Mouse (Mus musculus) monocyte, adult 59 days (primary cell): ENCODE measurements around the gene Il1rn. TPM values are rescaled to one million over a fixed set of nuclear protein-coding genes. Genes with fewer than 3 reads are reported as not detected.

Experiments used
- total RNA-seq, 2 experiments: library from RNA; stranded (reverse); gene quantifications; one replicate each; pipeline ENCODE4 v1.2.4; 2023

Gene Il1rn
- 10 to 100 TPM; 14.6 to 18.5 TPM for total RNA-seq

GRCm38 (mm10) chr2:24336545-24336944 is at the start of gene Il1rn:
TSS of gene Il1rn (plus strand) at chr2:24336853.

GRCm38 (mm10) chr2:24290896-24291295 is 45.8 kb upstream of the Il1rn start, which contains the start of gene Il1f10:
TSS of gene Il1f10 (plus strand) at chr2:24291196.

DNA sequence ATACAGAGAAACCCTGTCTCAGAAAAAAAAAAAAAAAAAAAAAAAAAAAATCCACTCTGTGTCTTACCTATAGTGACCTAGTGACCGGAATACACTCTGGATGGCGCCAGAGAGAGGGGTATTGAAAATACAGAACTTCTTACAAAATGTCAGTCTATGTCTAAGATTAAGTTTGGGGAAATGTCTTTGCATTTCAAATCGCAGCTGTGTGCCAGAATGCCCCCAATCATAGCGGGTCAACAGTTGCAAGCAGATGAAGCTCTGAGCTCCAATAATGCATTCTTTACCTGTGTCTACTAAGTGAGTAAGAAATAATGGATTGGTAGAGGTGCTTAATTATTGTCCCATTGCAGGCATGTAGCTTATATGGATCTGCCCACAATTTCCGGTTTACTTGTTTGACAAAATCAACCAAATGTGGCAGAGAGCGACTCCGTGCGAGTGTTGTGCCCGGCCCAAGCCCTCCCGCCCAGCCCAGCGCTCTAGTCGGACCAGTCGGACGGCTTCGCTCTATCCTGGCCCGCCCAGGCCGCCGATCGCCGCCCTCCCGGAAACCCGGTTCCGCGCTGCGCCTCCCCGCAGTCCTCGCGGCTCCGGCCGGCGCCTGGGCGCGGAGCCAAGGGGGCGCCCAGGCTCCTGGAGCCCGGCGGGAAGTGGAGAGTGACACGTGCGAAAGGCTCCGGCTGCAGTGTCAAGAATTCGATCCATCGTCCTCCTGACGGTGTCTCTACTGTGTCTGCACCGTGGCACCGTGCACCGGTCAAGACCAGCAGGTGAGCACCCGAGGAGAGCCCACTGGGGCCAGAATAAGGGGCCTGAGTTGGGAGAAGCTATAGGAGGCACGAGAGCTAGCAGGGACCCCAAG is 30.6 kb downstream of the Il1rn start, which contains the start of gene Psd4:
TSS of gene Psd4 (plus strand) at position 551 of the 865 bp plus-strand sequence.

Other genes with a start within 250 kb of the Il1rn start
- gene Tbpl2, start 240.3 kb upstream of the Il1rn start, total RNA-seq: not detected
- gene Il1f8, start 183.7 kb upstream of the Il1rn start, total RNA-seq: not detected
- not detected for gene Il1f9, start 150.4 kb upstream of the Il1rn start, total RNA-seq
- gene Il1f6, start 121.4 kb upstream of the Il1rn start, total RNA-seq: not detected
- gene Il1f5, start 59.9 kb upstream of the Il1rn start, total RNA-seq: not detected
- gene Il1f10, start 45.7 kb upstream of the Il1rn start, total RNA-seq: not detected
- gene Psd4, start 30.7 kb downstream of the Il1rn start, total RNA-seq: 10 to 100 TPM; 56.1 to 69.3 TPM
- not detected for gene Pax8, start 138.7 kb downstream of the Il1rn start, total RNA-seq